25 mouse cellular contexts compared by ENCODE assay signal in genomic region chr4:76766429-76766828, GRCm38 (mm10).
A peak's percentile ranks its signal among the peaks of the same experiment; 100 is the strongest.
DNase-seq lines count a peak whose midpoint lies in the region; ATAC-seq and TF ChIP-seq lines count a peak whose summit lies in the region.
"Had no signal": no experiment of that assay in that cellular context is flagged by ENCODE, and none has a peak within 500 bp of the region (broad histone marks: within the 10 kb centered on the region; RNA-seq: fewer than 3 reads in every experiment).

No protein-coding gene starts in this region.

- no peak overlapping the region for H3ac ChIP-seq in myocyte (ENCODE audit: control insufficient read depth, insufficient read length)

- no peak for TF ChIP-seq POLR2A in myocyte (IDR thresholded peaks at IDR 0.05; ENCODE audit: insufficient read length, low read depth)

- ATAC-seq in embryonic facial prominence, embryonic 12.5 days (ENCODE audit: insufficient number of reproducible peaks, insufficient read depth, low FRiP score, low TSS enrichment) = no peak
- no peak for ATAC-seq in midbrain, embryonic 11.5 days (ENCODE audit: low FRiP score)
- no peak for ATAC-seq in midbrain, embryonic 15.5 days (replicated peaks)
- ATAC-seq in embryonic facial prominence, embryonic 15.5 days (ENCODE audit: insufficient number of reproducible peaks, low FRiP score, low TSS enrichment, low read depth) = 0 out of 2 replicates have a peak, but pooled peaks have one; percentile 12
- ATAC-seq: activated CD4-positive, CD25-positive, alpha-beta regulatory T cell, adult 4 months; CD4-positive, CD25-positive, alpha-beta regulatory T cell, adult 4 months; forebrain, embryonic 13.5 days; forebrain, embryonic 15.5 days; forebrain, postnatal 0 days; Patski had no signal

- no peaks in the 10 kb centered on the region for H3K27me3 ChIP-seq in embryonic facial prominence, embryonic 12.5 days
- H3K27me3 ChIP-seq in embryonic facial prominence, embryonic 10.5 days (replicated peaks; ENCODE audit: low read depth, poor library complexity, severe bottlenecking) = no peaks in the 10 kb centered on the region
- no peaks in the 10 kb centered on the region for H3K27me3 ChIP-seq in midbrain, embryonic 11.5 days (ENCODE audit: control insufficient read depth, insufficient read depth, low read length)
- H3K27me3 ChIP-seq in midbrain, embryonic 15.5 days (replicated peaks) = no peaks in the 10 kb centered on the region
- no peaks in the 10 kb centered on the region for H3K27me3 ChIP-seq in embryonic facial prominence, embryonic 15.5 days
- H3K27me3 ChIP-seq in myocyte (ENCODE audit: control insufficient read depth, insufficient read depth, insufficient read length) = no peaks in the 10 kb centered on the region
- H3K27me3 ChIP-seq: CH12.LX; forebrain, embryonic 13.5 days; forebrain, embryonic 15.5 days; Patski had no signal

- peak overlapping the region; percentile 67; the same call in 1 of the 2 replicates for H3K27ac ChIP-seq in embryonic facial prominence, embryonic 12.5 days
- H3K27ac ChIP-seq in embryonic facial prominence, embryonic 10.5 days (replicated peaks) = no peak overlapping the region
- H3K27ac ChIP-seq in midbrain, embryonic 11.5 days (ENCODE audit: low read depth, low read length) = no peak overlapping the region
- H3K27ac ChIP-seq in midbrain, embryonic 15.5 days = no peak overlapping the region
- 0 out of 2 replicates have a peak overlapping the region, but pooled peaks have one; percentile 58 for H3K27ac ChIP-seq in embryonic facial prominence, embryonic 15.5 days (replicated peaks)
- H3K27ac ChIP-seq: forebrain, embryonic 13.5 days; forebrain, embryonic 15.5 days had no signal

- no peak for DNase-seq in embryonic facial prominence, embryonic 10.5 days (ENCODE audit: low spot score)
- DNase-seq in midbrain, embryonic 11.5 days (ENCODE audit: low spot score, missing footprints) = peak; percentile 35
- DNase-seq in layer of hippocampus, postnatal 10 days (ENCODE audit: low spot score in 2 of 2) = no peak
- no peak for DNase-seq in lung, postnatal 36 days
- DNase-seq: adrenal gland, adult 8-10 months; adrenal gland, postnatal 14 days; adrenal gland, postnatal 36 days; B cell, adult 2 months; cerebellum, adult 11-12 months; cerebellum, adult 2 months; cerebellum, adult 9-10 months; cerebellum, postnatal 10 days; cerebellum, postnatal 25 days; forebrain, postnatal 0 days had no signal

- 39% methylated on average over 2 of the region's 2 CpGs for WGBS in embryonic facial prominence, embryonic 12.5 days
- 72% methylated on average over 2 of the region's 2 CpGs for WGBS in embryonic facial prominence, embryonic 10.5 days
- WGBS in midbrain, embryonic 11.5 days = 83% methylated on average over 2 of the region's 2 CpGs
- WGBS in midbrain, embryonic 15.5 days = 88% methylated on average over 2 of the region's 2 CpGs
- WGBS in embryonic facial prominence, embryonic 15.5 days = 46% methylated on average over 2 of the region's 2 CpGs

- H3K79me2 ChIP-seq in myocyte (ENCODE audit: control insufficient read depth, insufficient read depth) = peaks cover 5% of the 10 kb centered on the region

- no peaks in the 10 kb centered on the region for H3K36me3 ChIP-seq in embryonic facial prominence, embryonic 12.5 days
- H3K36me3 ChIP-seq in embryonic facial prominence, embryonic 10.5 days (replicated peaks) = no peaks in the 10 kb centered on the region
- H3K36me3 ChIP-seq in midbrain, embryonic 11.5 days (ENCODE audit: control insufficient read depth, insufficient read depth, low read length) = no peaks in the 10 kb centered on the region
- no peaks in the 10 kb centered on the region for H3K36me3 ChIP-seq in midbrain, embryonic 15.5 days (replicated peaks)
- no peaks in the 10 kb centered on the region for H3K36me3 ChIP-seq in embryonic facial prominence, embryonic 15.5 days
- H3K36me3 ChIP-seq in myocyte (ENCODE audit: control insufficient read depth, insufficient read depth) = no peaks in the 10 kb centered on the region
- H3K36me3 ChIP-seq: forebrain, embryonic 15.5 days; G1E had no signal

- no peak overlapping the region for H3K4me2 ChIP-seq in embryonic facial prominence, embryonic 12.5 days (replicated peaks)
- no peak overlapping the region for H3K4me2 ChIP-seq in midbrain, embryonic 11.5 days
- no peak overlapping the region for H3K4me2 ChIP-seq in midbrain, embryonic 15.5 days
- no peak overlapping the region for H3K4me2 ChIP-seq in embryonic facial prominence, embryonic 15.5 days (replicated peaks)
- H3K4me2 ChIP-seq in myocyte (ENCODE audit: low read depth) = peak overlapping the region; percentile 60
- H3K4me2 ChIP-seq: forebrain, embryonic 13.5 days; forebrain, embryonic 15.5 days had no signal

- H3K9ac ChIP-seq in embryonic facial prominence, embryonic 12.5 days = no peak overlapping the region
- H3K9ac ChIP-seq in midbrain, embryonic 11.5 days (ENCODE audit: low read length) = no peak overlapping the region
- no peak overlapping the region for H3K9ac ChIP-seq in midbrain, embryonic 15.5 days
- no peak overlapping the region for H3K9ac ChIP-seq in embryonic facial prominence, embryonic 15.5 days
- H3K9ac ChIP-seq: forebrain, embryonic 13.5 days; forebrain, embryonic 15.5 days; forebrain, postnatal 0 days had no signal

- H3K4me1 ChIP-seq in embryonic facial prominence, embryonic 12.5 days = no peaks in the 10 kb centered on the region
- peaks cover 9% of the 10 kb centered on the region for H3K4me1 ChIP-seq in embryonic facial prominence, embryonic 10.5 days
- H3K4me1 ChIP-seq in midbrain, embryonic 11.5 days (ENCODE audit: control insufficient read depth, insufficient read depth, low read length) = no peaks in the 10 kb centered on the region
- H3K4me1 ChIP-seq in midbrain, embryonic 15.5 days = no peaks in the 10 kb centered on the region
- peaks cover 4% of the 10 kb centered on the region; the same call in 1 of the 2 replicates for H3K4me1 ChIP-seq in embryonic facial prominence, embryonic 15.5 days
- H3K4me1 ChIP-seq: forebrain, embryonic 13.5 days; forebrain, embryonic 15.5 days had no signal

- H3K9me3 ChIP-seq in embryonic facial prominence, embryonic 12.5 days = no peaks in the 10 kb centered on the region
- H3K9me3 ChIP-seq in embryonic facial prominence, embryonic 10.5 days = no peaks in the 10 kb centered on the region
- H3K9me3 ChIP-seq in midbrain, embryonic 11.5 days (ENCODE audit: control insufficient read depth, low read length) = no peaks in the 10 kb centered on the region
- no peaks in the 10 kb centered on the region for H3K9me3 ChIP-seq in midbrain, embryonic 15.5 days
- H3K9me3 ChIP-seq in embryonic facial prominence, embryonic 15.5 days (replicated peaks) = no peaks in the 10 kb centered on the region
- H3K9me3 ChIP-seq: forebrain, embryonic 13.5 days; forebrain, embryonic 15.5 days; G1E had no signal

- H3K4me3 ChIP-seq in embryonic facial prominence, embryonic 12.5 days = no peak overlapping the region
- H3K4me3 ChIP-seq in embryonic facial prominence, embryonic 10.5 days = no peak overlapping the region
- H3K4me3 ChIP-seq in midbrain, embryonic 11.5 days (ENCODE audit: low read depth, low read length) = no peak overlapping the region
- no peak overlapping the region for H3K4me3 ChIP-seq in midbrain, embryonic 15.5 days
- H3K4me3 ChIP-seq in embryonic facial prominence, embryonic 15.5 days (replicated peaks) = no peak overlapping the region
- H3K4me3 ChIP-seq in myocyte = no peak overlapping the region
- H3K4me3 ChIP-seq: forebrain, embryonic 13.5 days; forebrain, embryonic 15.5 days had no signal

TF ChIP-seq in myocyte, 11 proteins besides CTCF, POLR2A, EP300 and RAD21:
- TF ChIP-seq SRF (IDR thresholded peaks at IDR 0.05; ENCODE audit: control insufficient read depth, insufficient read length, low read depth) (no peak), TCF12 (IDR thresholded peaks at IDR 0.05; ENCODE audit: insufficient read depth, poor library complexity, severe bottlenecking) (no peak), MYOD1 (IDR thresholded peaks at IDR 0.05; ENCODE audit: control insufficient read depth in 1 of 3, insufficient read length in 2 of 3, low read depth in 2 of 3) (peak in 1 of 3 experiments; percentile 3), USF1 (IDR thresholded peaks at IDR 0.05; ENCODE audit: low read depth) (no peak), TCF3 (IDR thresholded peaks at IDR 0.05; ENCODE audit: insufficient read length, low read depth) (no peak), REST (IDR thresholded peaks at IDR 0.05; ENCODE audit: insufficient read depth, insufficient read length) (no peak)
TF ChIP-seq in myocyte: peak in this region for 1.

Comparison
In these comparisons a context has a peak if more than half of its experiments do, and no peak if none do; other contexts are left out.
1. H3K27ac ChIP-seq: peak in embryonic facial prominence, embryonic 12.5 days (single experiment) and embryonic facial prominence, embryonic 15.5 days (single experiment); none in embryonic facial prominence, embryonic 10.5 days (single experiment), midbrain, embryonic 11.5 days (single experiment) and midbrain, embryonic 15.5 days (single experiment).